ENCODE assay signal across 9 mouse cellular contexts in the genomic region with DNA sequence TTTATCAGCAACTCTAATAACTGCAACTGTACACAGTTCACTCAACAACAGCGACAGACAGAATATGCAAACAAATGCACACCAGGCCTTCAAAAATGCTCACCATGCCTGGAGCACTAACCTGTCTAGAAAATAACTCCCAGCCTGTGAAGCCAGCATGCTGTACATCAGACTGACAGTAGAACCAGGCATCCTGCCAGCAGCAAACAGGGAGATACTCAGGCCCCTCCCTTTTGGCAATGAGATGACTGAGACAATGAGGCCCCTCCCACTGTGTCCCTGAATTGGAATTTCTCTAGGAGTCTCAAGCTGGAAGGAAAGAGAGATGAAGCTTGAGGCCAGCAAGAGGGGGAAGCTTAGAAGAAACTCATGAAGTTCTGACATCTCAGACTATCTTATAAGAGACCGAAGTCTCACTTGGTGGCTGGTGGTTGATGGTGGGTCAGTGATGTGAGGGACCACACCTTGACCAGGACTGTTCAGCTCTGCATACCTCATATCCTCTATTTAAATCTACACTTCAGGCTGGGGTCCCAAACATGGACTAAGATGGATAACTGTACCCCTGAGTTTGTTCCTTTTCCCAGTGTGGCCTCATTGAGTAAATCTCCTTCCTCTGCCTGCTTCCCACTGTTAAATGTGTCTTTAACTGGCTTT.
A peak's percentile ranks its signal among the peaks of the same experiment; 100 is the strongest.
DNase-seq lines count a peak whose midpoint lies in the region; ATAC-seq lines count a peak whose summit lies in the region.
"Had no signal": no experiment of that assay in that cellular context is flagged by ENCODE, and none has a peak within 500 bp of the region (broad histone marks: within the 10 kb centered on the region; RNA-seq: fewer than 3 reads in every experiment).

No protein-coding gene starts in this region.

- no peaks in the 10 kb centered on the region for H3K27me3 ChIP-seq in kidney, embryonic 16.5 days (ENCODE audit: insufficient read depth, low read length)
- H3K27me3 ChIP-seq: neural tube, embryonic 12.5 days had no signal

- H3K4me3 ChIP-seq in kidney, embryonic 16.5 days (ENCODE audit: low read length), result no peak overlapping the region
- H3K4me3 ChIP-seq: neural tube, embryonic 12.5 days had no signal

- peak overlapping the region; percentile 54 for H3K27ac ChIP-seq in kidney, embryonic 16.5 days (ENCODE audit: low read length)
- H3K27ac ChIP-seq: neural tube, embryonic 12.5 days had no signal

- no peak overlapping the region for H3K4me2 ChIP-seq in kidney, embryonic 16.5 days (replicated peaks; ENCODE audit: low read depth, low read length)
- H3K4me2 ChIP-seq: neural tube, embryonic 12.5 days had no signal

- peak; percentile 39 to 72 for DNase-seq in left cerebral cortex, postnatal 25 days (ENCODE audit: low spot score in 2 of 2)
- DNase-seq in left cerebral cortex, adult 9 months (ENCODE audit: low spot score in 2 of 2), result no peak
- peak; percentile 79 for DNase-seq in adrenal gland, postnatal 25 days
- DNase-seq in heart, adult 18-20 months, result peak; percentile 68 to 77
- DNase-seq in retina, adult 2 months (ENCODE audit: low read depth, low spot score), result peak; percentile 2
- no peak for DNase-seq in embryo, embryonic 10.5 days (ENCODE audit: low spot score)
- DNase-seq in embryo, embryonic 9.5 days (ENCODE audit: extremely low spot score), result no peak

- H3K36me3 ChIP-seq in kidney, embryonic 16.5 days (ENCODE audit: insufficient read depth, low read length), result no peaks in the 10 kb centered on the region
- H3K36me3 ChIP-seq: neural tube, embryonic 12.5 days had no signal

- intact Hi-C loops in left cerebral cortex, postnatal 25 days (cut with DNase I), result no loop called here

- peaks cover 7% of the 10 kb centered on the region; the same call in 1 of the 2 replicates for H3K4me1 ChIP-seq in kidney, embryonic 16.5 days (ENCODE audit: insufficient read depth, low read length)
- H3K4me1 ChIP-seq: neural tube, embryonic 12.5 days had no signal

- H3K9ac ChIP-seq in kidney, embryonic 16.5 days (replicated peaks; ENCODE audit: low read length), result no peak overlapping the region
- H3K9ac ChIP-seq: neural tube, embryonic 12.5 days had no signal

- ATAC-seq in kidney, embryonic 16.5 days (ENCODE audit: low FRiP score, low TSS enrichment), result peak; percentile 88

- WGBS in kidney, embryonic 16.5 days, result 69% methylated on average over 2 of the region's 2 CpGs

- no peaks in the 10 kb centered on the region for H3K9me3 ChIP-seq in kidney, embryonic 16.5 days (ENCODE audit: low read length)
- H3K9me3 ChIP-seq: neural tube, embryonic 12.5 days had no signal

Comparison
In these comparisons a context has a peak if more than half of its experiments do, and no peak if none do; other contexts are left out.
1. DNase-seq: peak in left cerebral cortex, postnatal 25 days (2 of 2), adrenal gland, postnatal 25 days (single experiment), heart, adult 18-20 months (2 of 2) and retina, adult 2 months (single experiment); none in left cerebral cortex, adult 9 months (0 of 2), embryo, embryonic 10.5 days (single experiment) and embryo, embryonic 9.5 days (single experiment).